Mouse (Mus musculus) lung, postnatal 0 days (tissue): ENCODE measurements around the gene Slc31a1. TPM values are rescaled to one million over a fixed set of nuclear protein-coding genes. Genes with fewer than 3 reads are reported as not detected.

Source experiments
- ATAC-seq: fragments of 200-750 bp; cut with Nextera tagmentation; 2 replicates; pipeline ENCODE4 v1.8.0; 2017; ENCODE audit warnings: moderate library complexity
- DNase-seq: peaks from one replicate; pipeline ENCODE4 v3.0.0-alpha.2; 2016; ENCODE audit warnings: low spot score
- H3K27ac ChIP-seq: fragments of 300-500 bp; sonication (generic); 2 replicates; pipeline ENCODE4 v1.5.1; 2014; ENCODE audit warnings: antibody characterized with exemption, mild to moderate bottlenecking, low read length, mixed read lengths
- H3K27me3 ChIP-seq: fragments of 300-500 bp; sonication (generic); replicated peaks from 2 replicates; pipeline ENCODE4 v1.6.1; 2014; ENCODE audit warnings: low read length, mixed read lengths; ENCODE audit not compliant: insufficient read depth
- H3K36me3 ChIP-seq: fragments of 300-500 bp; sonication (generic); 2 replicates; pipeline ENCODE4 v1.6.1; 2014; ENCODE audit warnings: low read length, mixed read lengths; ENCODE audit not compliant: insufficient read depth
- H3K4me1 ChIP-seq: fragments of 300-500 bp; sonication (generic); 2 replicates; pipeline ENCODE4 v1.6.1; 2014; ENCODE audit warnings: antibody characterized with exemption, low read depth, low read length, mixed read lengths; ENCODE audit not compliant: insufficient read depth
- H3K4me2 ChIP-seq: fragments of 300-500 bp; sonication (generic); replicated peaks from 2 replicates; pipeline ENCODE4 v1.6.1; 2014; ENCODE audit warnings: low read depth, mild to moderate bottlenecking, low read length, moderate library complexity, mixed read lengths
- H3K4me3 ChIP-seq: fragments of 300-500 bp; sonication (generic); 2 replicates; pipeline ENCODE4 v1.5.1; 2014; ENCODE audit warnings: low read depth, low read length
- H3K9ac ChIP-seq: fragments of 300-500 bp; sonication (generic); replicated peaks from 2 replicates; pipeline ENCODE4 v1.6.1; 2014; ENCODE audit warnings: low read depth, mild to moderate bottlenecking
- H3K9me3 ChIP-seq: fragments of 300-500 bp; sonication (generic); 2 replicates; pipeline ENCODE4 v1.6.1; 2016; ENCODE audit warnings: low read length, mixed read lengths
- CTCF ChIP-seq: IDR thresholded peaks from 2 replicates; pipeline ENCODE4 v1.5.1; 2016; ENCODE audit warnings: antibody characterized with exemption, mild to moderate bottlenecking
- EP300 ChIP-seq: IDR thresholded peaks from 2 replicates; pipeline ENCODE4 v1.6.1; 2016; ENCODE audit warnings: antibody characterized with exemption, mild to moderate bottlenecking, control low read depth
- WGBS: fragments of 180-500 bp; shearing (Covaris S2); extraction: QIAGEN DNeasy Blood & Tissue Kit; methylation state at CpG from one replicate; pipeline ENCODE4 v1.1.7; 2014; 5-methylcytosine and 5-hydroxymethylcytosine counted together
- polyA plus RNA-seq: library from polyadenylated mRNA; unstranded; fragments of >200 nt; fragmentation: Nextera tagmentation; extraction: Ambion mirVana; gene quantifications from 2 replicates; pipeline ENCODE4 v1.2.1, GENCODE M21; 2015

Gene Slc31a1
- polyA plus RNA-seq, 1 experiment from 2014 or later: 61.1 TPM

DNA sequence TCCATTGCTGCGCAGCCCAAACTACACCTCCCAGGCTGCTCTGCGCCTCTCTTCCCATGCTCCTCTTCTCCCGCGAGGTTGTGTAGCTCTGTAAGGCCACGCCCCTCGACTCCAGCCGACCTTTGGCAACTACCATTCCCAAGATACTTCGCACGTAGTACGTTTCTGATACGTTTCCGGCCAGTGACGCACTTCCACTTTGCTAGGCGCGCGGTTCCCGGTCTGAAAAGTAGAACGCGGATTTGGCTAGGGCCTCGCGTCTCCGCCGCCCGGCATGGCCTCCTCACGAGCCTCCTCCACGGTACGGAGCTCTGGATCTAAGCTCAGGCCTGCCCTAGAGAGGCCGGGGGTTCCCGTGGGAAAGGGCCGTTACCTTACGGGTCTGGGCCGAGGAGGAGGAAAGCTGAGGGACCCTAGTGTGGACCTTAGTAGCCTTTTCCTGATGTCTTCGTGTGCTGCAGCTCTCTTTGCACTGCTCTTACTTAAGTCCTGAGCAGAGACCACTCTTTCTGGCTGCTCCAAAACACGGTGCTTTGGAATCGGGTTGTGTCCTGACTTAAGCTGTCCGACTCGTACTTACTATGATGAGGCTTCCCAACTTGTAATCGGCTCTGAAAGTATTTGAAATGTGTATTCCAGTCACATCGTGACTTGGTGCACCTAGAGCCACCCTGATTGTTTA is 48.2 kb downstream of the Slc31a1 start, which contains the start of the genes Cdc26 and Prpf4:
TSS of gene Cdc26 (minus strand) at position 42 of the 682 bp plus-strand sequence.
TSS of gene Prpf4 (plus strand) at position 197 of the 682 bp plus-strand sequence.
- TF ChIP-seq CTCF: no peak
- TF ChIP-seq EP300: peak; percentile 75
- Histone ChIP-seq H3K4me3 (peak within 1 kb of the TSS; percentile 70), H3K4me2 (peak within 1 kb of the TSS; percentile 79), H3K36me3 (0 out of 2 replicates have a peak, but pooled peaks cover 8% of the 10 kb centered on the region), H3K27ac (peak within 1 kb of the TSS; percentile 89), H3K4me1 (peaks cover 4% of the 10 kb centered on the region; the same call in 1 of the 2 replicates), H3K9me3 (no peaks in the 10 kb centered on the region), H3K9ac (peak within 1 kb of the TSS; percentile 91), H3K27me3 (no peaks in the 10 kb centered on the region)
- ATAC-seq: peak; percentile 99
- WGBS: under 1% methylated on average over 39 of the region's 39 CpGs
- peak; percentile 100 for DNase-seq

DNA sequence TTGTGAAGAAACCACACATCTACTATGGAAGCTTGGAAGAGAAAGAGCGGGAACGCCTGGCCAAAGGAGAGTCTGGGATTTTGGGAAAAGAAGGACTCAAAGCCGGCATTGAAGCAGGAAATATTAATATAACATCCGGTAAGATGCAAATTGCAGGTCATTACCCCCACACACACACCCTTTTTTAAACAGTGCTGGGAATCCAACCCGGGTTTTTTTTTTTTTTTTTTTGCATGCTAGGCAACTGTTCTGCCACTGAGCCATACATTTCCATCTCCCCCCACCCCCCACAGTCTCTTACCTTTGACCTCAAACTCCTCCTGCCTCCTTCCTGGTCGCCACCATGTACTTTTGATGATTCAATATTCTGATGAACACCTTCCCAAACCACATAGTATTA is 49.1 kb downstream of the Slc31a1 start:
- Histone ChIP-seq H3K36me3 (peaks cover 11% of the 10 kb centered on the region; the same call in 1 of the 2 replicates), H3K4me3 (peak overlapping the region; percentile 70), H3K4me1 (peaks cover 4% of the 10 kb centered on the region; the same call in 1 of the 2 replicates), H3K27me3 (no peaks in the 10 kb centered on the region), H3K4me2 (peak overlapping the region; percentile 79), H3K9ac (peak overlapping the region; percentile 91; the same call in 1 of the 2 replicates), H3K9me3 (no peaks in the 10 kb centered on the region), H3K27ac (peak overlapping the region; percentile 89; the same call in 1 of the 2 replicates)
- DNase-seq: peak; percentile 15
- TF ChIP-seq CTCF: no peak
- no peak for TF ChIP-seq EP300
- ATAC-seq: no peak
- 14% methylated on average over 6 of the region's 6 CpGs for WGBS

DNA sequence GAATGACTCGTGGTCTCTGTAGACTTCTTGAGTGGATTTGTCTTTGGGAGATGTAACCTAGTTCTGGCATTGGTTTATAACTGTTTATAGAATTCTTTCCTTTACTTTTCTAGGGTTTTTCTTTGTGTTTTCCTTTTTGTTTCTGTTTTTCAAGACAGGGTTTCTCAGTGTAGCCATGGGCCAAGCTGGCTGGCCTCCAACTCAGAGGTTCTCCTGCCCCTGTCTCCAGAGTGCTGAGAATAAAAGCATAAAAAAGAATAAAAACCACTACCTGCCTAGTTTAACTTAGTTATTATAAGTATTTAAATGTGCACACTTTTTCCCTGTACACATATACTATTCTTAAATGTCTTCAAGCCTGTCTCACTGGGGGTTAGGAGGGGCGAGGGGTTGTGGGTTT is 49.8 kb downstream of the Slc31a1 start:
- ATAC-seq: no peak
- no peak for DNase-seq
- no peak overlapping the region for H3K27ac ChIP-seq
- TF ChIP-seq CTCF (no peak), EP300 (no peak)
- H3K4me2 ChIP-seq: no peak overlapping the region
- no peak overlapping the region for H3K4me3 ChIP-seq
- H3K27me3 ChIP-seq: no peaks in the 10 kb centered on the region
- no peak overlapping the region for H3K9ac ChIP-seq
- H3K36me3 ChIP-seq: peaks cover 18% of the 10 kb centered on the region; the same call in 1 of the 2 replicates
- WGBS: 79% methylated on average over 2 of the region's 2 CpGs
- H3K4me1 ChIP-seq: peaks cover 4% of the 10 kb centered on the region; the same call in 1 of the 2 replicates
- no peaks in the 10 kb centered on the region for H3K9me3 ChIP-seq

DNA sequence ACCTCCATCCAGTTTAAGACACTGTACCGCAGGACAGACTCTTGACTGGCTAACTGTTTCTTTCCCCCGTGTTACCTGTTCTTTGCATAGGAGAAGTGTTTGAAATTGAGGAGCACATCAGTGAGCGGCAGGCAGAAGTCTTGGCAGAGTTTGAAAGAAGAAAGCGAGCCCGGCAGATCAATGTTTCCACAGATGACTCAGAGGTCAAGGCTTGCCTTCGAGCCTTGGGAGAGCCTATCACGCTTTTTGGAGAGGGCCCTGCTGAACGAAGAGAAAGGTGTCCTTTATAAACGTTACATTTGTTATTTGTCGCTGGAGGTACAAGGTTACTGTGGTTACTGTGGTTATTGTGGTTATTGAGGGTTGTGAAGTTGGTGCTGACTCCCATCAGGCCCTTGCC is 51.1 kb downstream of the Slc31a1 start:
- Histone ChIP-seq H3K27ac (no peak overlapping the region), H3K9ac (no peak overlapping the region), H3K9me3 (no peaks in the 10 kb centered on the region), H3K4me3 (no peak overlapping the region), H3K27me3 (no peaks in the 10 kb centered on the region), H3K36me3 (peaks cover 27% of the 10 kb centered on the region; the same call in 1 of the 2 replicates), H3K4me1 (peaks cover 4% of the 10 kb centered on the region; the same call in 1 of the 2 replicates), H3K4me2 (no peak overlapping the region)
- DNase-seq (no peak), ATAC-seq (no peak)
- TF ChIP-seq EP300 (no peak), CTCF (no peak)
- WGBS: 87% methylated on average over 10 of the region's 10 CpGs

DNA sequence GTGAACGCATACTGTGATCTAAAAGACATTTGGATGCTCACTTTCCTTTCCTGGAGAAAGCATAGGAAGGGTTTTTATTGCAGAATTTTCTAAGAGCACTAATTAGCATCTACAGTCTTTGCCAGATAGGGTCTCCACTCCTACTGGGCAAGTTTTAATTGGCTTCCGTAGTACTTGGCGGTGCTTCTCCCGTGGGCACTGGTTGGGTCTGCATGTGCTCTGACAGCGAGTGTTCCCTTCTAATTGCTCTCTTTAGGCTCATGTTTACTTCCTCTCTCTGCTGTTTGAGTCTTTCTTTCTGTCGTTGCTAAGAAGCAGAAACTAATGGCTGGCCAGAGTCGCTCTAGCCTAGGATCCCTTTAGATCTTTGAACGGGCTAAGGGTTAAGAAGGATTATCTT is 57.9 kb downstream of the Slc31a1 start:
- Histone ChIP-seq H3K36me3 (peaks cover 60% of the 10 kb centered on the region), H3K4me3 (no peak overlapping the region), H3K4me2 (no peak overlapping the region), H3K4me1 (no peaks in the 10 kb centered on the region), H3K9me3 (no peaks in the 10 kb centered on the region), H3K27me3 (no peaks in the 10 kb centered on the region), H3K27ac (no peak overlapping the region), H3K9ac (no peak overlapping the region)
- WGBS: 88% methylated on average over 8 of the region's 8 CpGs
- DNase-seq: no peak
- TF ChIP-seq EP300: no peak
- no peak for ATAC-seq

DNA sequence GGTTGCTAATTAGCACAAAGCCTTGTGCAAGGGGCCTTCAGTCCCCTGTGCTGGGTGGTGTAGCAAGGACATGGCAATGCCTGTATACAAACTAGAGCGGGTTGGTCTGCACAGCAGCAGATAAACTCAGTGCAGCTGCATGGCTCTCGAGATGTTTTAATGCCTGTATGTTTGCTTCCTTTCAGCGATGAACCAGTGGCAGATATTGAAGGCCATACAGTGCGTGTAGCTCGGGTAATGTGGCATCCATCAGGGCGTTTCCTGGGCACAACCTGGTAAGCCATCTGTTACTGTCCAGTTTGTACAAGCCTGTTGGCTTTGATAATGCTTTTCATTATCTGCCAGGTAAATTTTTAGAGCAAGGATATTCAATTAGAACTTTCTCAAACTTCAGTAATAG is 58.6 kb downstream of the Slc31a1 start:
- WGBS: 94% methylated on average over 6 of the region's 6 CpGs
- Histone ChIP-seq H3K4me1 (no peaks in the 10 kb centered on the region), H3K4me2 (no peak overlapping the region), H3K27ac (no peak overlapping the region), H3K9ac (no peak overlapping the region), H3K4me3 (no peak overlapping the region), H3K27me3 (no peaks in the 10 kb centered on the region), H3K9me3 (no peaks in the 10 kb centered on the region), H3K36me3 (peaks cover 65% of the 10 kb centered on the region)
- no peak for DNase-seq
- no peak for TF ChIP-seq EP300
- TF ChIP-seq CTCF: no peak
- ATAC-seq: no peak
